Mouse (Mus musculus) cerebellum, adult 2 months (tissue): ENCODE data around the gene Atxn7l3.

Experiments used
- CTCF ChIP-seq: fragments of 200-500 bp; IDR thresholded peaks from 2 replicates; pipeline ENCODE4 v1.5.1; 2011; ENCODE audit warnings: low read depth, mild to moderate bottlenecking, control low read depth, low read length, moderate library complexity, borderline replicate concordance; ENCODE audit not compliant: insufficient read depth
- POLR2A ChIP-seq: fragments of 200-500 bp; IDR thresholded peaks from 2 replicates; pipeline ENCODE4 v1.6.1; 2011; ENCODE audit warnings: low read length, control low read depth, borderline replicate concordance; ENCODE audit not compliant: insufficient read depth

DNA sequence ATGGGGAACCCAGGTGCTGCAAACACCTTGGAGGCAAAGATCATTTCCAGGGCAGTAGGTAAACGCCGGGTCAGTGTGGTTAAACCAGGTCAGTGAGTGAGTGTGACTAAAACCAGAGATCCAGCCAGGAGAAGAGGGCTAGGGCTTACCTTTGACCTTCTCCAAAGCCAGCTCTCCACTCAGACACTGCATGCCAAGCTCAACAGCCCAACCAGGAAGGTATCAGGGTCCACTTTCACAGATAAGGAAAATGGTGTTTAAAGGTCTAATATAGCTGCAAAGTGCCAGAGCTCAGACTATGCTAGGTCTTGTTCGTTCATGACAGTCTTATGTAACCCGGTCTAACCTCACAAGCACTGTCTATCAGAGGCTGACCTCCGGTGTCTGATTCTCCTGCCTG lies 55.2 kb downstream of the Atxn7l3 start:
- TF ChIP-seq CTCF (no peak), POLR2A (no peak)
